Mouse (Mus musculus) erythroblast, adult 5-6 weeks (primary cell): ENCODE data around the gene Zfp592. TPM values are rescaled to one million over a fixed set of nuclear protein-coding genes. Genes with fewer than 3 reads are reported as not detected.

Experiments used
- total RNA-seq, 2 experiments: library from RNA; stranded (forward) in 1 of 2; stranded (reverse) in 1 of 2; fragments of 150-400 nt in 1 of 2; fragments of 200-764, 138-1000 nt in 1 of 2; gene quantifications; 2 replicates each; pipeline versions ENCODE4 v1.2.3 to v1.2.4; 2015 to 2017; ENCODE audit warnings: low replicate concordance in 2 of 2

Zfp592 gene
- total RNA-seq, 2 experiments from 2014 or later, result 10.4 to 13.8 TPM

Other genes starting within 250 kb of the Zfp592 start
- 41.8 and 71.3 TPM in 2 replicates for gene Iqgap1, start 167.7 kb upstream of the Zfp592 start, total RNA-seq (2015; ENCODE audit: low replicate concordance)
- gene Iqgap1, start 167.7 kb upstream of the Zfp592 start, total RNA-seq (2017; ENCODE audit: low replicate concordance), result 33.5 and 38.6 TPM in 2 replicates
- gene Zscan2, start 132.8 kb upstream of the Zfp592 start, total RNA-seq (2015; ENCODE audit: low replicate concordance), result 0.58 and 0.63 TPM in 2 replicates
- 2.7 TPM in 1 of 2 replicates, not detected in the other for gene Zscan2, start 132.8 kb upstream of the Zfp592 start, total RNA-seq (2017; ENCODE audit: low replicate concordance)
- 6.7 and 9.0 TPM in 2 replicates for gene Wdr73, start 92.4 kb upstream of the Zfp592 start, total RNA-seq (2015; ENCODE audit: low replicate concordance)
- 3.2 and 10.3 TPM in 2 replicates for gene Wdr73, start 92.4 kb upstream of the Zfp592 start, total RNA-seq (2017; ENCODE audit: low replicate concordance)
- not detected in 2 replicates for gene Nmb, start 88.6 kb upstream of the Zfp592 start, total RNA-seq (2015; ENCODE audit: low replicate concordance)
- gene Nmb, start 88.6 kb upstream of the Zfp592 start, total RNA-seq (2017; ENCODE audit: low replicate concordance), result 7.9 TPM in 1 of 2 replicates, not detected in the other
- gene Sec11a, start 45.9 kb upstream of the Zfp592 start, total RNA-seq (2015; ENCODE audit: low replicate concordance), result 65.3 and 70.2 TPM in 2 replicates
- gene Sec11a, start 45.9 kb upstream of the Zfp592 start, total RNA-seq (2017; ENCODE audit: low replicate concordance), result 65.7 and 80.3 TPM in 2 replicates
- gene Alpk3, start 63.9 kb downstream of the Zfp592 start, total RNA-seq (2015; ENCODE audit: low replicate concordance), result not detected in 2 replicates
- 0.14 TPM in 1 of 2 replicates, not detected in the other for gene Alpk3, start 63.9 kb downstream of the Zfp592 start, total RNA-seq (2017; ENCODE audit: low replicate concordance)
- gene Slc28a1, start 121.1 kb downstream of the Zfp592 start, total RNA-seq (2015; ENCODE audit: low replicate concordance), result 0.84 TPM in 1 of 2 replicates, not detected in the other
- 0.26 TPM in 1 of 2 replicates, not detected in the other for gene Slc28a1, start 121.1 kb downstream of the Zfp592 start, total RNA-seq (2017; ENCODE audit: low replicate concordance)
- 6.3 and 6.5 TPM in 2 replicates for gene Pde8a, start 219.9 kb downstream of the Zfp592 start, total RNA-seq (2015; ENCODE audit: low replicate concordance)
- 1.5 and 5.9 TPM in 2 replicates for gene Pde8a, start 219.9 kb downstream of the Zfp592 start, total RNA-seq (2017; ENCODE audit: low replicate concordance)